Mouse (Mus musculus) right cerebral cortex, adult 18-20 months (tissue): ENCODE data around the gene Brat1.

Experiments used
- DNase-seq: peaks from one replicate; pipeline ENCODE4 v3.0.0; 2022; ENCODE audit warnings: mixed read lengths

Gene Brat1

DNA sequence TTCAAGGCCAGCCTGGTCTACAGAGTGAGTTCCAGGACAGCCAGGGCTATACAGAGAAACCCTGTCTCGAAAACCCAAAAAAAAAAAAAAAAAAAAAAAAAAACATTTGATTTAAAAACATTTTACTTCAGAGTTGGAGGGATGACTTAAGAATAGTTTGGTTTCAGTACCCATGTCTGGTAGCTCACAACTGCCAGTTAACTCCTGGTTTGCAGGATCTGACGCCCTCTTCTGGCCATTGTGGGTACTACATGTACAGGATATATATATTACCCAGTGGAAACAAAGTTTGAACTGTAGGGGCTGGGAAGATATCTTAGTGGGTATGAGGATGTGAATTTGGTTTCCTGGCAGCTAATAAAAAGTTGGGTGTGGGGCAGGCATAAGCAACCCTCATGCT is 46.1 kb downstream of the Brat1 start:
- DNase-seq, result no peak

GRCm38 (mm10) chr5:140752041-140752440 is 47.2 kb downstream of the Brat1 start:
- no peak for DNase-seq

- no peak for DNase-seq
These were observed 47.8 kb downstream of the Brat1 start for GRCm38 (mm10) chr5:140752639-140753038.

GRCm38 (mm10) chr5:140753223-140753622 is 48.4 kb downstream of the Brat1 start:
- no peak for DNase-seq

DNA sequence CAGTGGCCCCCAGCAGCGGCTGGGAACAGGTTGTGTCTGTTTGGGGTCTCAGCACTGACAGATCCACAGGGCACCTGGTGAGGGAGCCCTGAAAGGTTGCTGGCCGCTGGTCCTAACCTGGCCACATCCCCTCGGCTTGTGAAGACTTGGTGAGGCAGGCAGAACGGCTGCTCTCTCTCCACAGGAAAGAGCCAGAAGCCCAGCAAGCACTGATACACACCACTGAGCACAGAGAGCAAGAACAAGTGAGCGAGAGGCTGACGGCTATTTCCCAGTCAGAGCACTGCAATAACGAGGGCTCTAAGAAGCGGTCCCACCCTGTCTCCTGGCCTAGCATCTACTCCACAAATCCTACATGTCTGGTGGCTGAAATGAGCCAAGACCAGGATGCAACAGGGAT is 54.1 kb downstream of the Brat1 start:
- DNase-seq, result no peak

DNA sequence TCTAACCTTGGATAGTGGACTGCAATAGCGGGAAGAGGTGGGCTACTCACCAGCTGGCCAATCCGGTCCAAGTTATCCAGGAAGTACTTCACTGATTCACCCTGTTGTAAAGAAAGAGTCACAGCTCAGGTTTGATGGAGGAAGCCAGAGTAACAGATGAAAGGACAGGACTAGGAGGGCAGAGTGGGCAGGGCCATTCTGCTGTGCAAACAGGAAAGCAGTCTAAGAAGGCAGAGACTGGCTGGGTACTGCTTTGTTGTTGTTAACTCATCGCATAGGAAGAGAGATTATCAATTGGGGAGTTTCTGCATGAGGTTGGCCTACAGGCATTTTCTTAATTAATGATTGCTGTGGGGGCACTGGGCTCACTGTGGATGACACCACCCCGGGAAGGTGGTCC is 57.7 kb downstream of the Brat1 start:
- no peak for DNase-seq

DNA sequence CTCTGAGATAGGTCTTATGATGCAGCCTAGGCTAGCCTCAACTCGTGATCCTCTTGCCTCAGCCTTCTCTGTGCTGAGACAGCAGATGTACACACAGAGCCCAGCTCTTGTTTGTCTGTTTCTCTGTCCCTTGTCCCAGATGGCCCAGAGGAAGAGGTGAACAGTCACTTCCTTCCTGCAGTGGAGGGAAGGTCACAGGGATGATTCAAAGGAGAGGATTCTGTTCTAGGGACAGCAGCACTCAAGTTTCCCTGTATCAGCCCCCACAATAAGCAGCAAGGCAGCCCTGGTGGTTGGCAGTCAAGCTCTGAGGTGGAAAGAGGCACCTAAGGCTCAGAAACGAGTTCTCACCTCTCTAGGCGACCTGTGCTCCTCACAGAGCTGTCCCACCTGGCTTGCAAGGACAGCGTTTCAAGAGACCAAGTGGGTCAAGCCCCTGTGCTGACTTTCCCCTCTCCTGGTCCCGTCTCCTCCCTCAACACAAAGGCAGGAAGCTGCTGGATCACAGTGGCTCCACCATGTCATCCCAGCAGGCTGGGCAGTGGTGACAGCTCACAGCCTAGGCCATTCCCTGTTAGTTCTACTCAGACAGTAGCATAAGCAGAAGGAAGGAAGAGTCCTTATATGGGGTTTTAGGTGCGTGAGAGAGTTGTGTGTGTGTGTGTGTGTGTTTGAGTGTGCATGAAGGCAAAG is 60.3 kb downstream of the Brat1 start:
- DNase-seq, result no peak

- no peak for DNase-seq
These were observed 61.8 kb downstream of the Brat1 start for GRCm38 (mm10) chr5:140766566-140766965.

DNA sequence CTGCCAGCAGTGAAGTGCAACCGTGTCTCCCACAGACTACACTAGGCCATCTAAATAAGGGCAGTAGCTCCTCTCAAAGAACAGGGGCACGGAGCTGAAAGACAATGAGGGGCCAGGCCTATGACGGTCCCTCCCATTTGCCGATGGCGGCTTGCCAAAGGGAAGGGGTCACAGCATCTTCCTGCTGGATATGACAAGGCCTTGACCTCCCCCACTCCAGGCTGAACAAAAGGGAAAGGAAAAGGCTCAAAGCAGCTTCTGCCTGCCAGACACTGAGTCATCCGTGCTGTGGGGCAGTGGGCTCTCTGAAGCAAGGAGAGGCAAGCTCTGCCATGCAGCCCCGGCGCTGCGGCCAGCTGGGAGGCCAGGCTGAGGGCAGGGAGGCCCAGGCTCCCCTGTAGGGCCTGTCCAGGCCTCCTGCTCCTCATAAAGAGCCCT is 62.9 kb downstream of the Brat1 start:
- DNase-seq, result peak; percentile 79

GRCm38 (mm10) chr5:140768333-140768732 is 63.5 kb downstream of the Brat1 start:
- peak; percentile 62 for DNase-seq
